Mouse (Mus musculus) C2C12 (cell line): ENCODE data around the gene Sox6. TPM values are rescaled to one million over a fixed set of nuclear protein-coding genes. Genes with fewer than 3 reads are reported as not detected.

Source experiments
- H3K27me3 ChIP-seq: one replicate; pipeline ENCODE4 v1.6.1; 2011; ENCODE audit not compliant: control insufficient read depth, insufficient read depth, insufficient read length
- H3K36me3 ChIP-seq: one replicate; pipeline ENCODE4 v1.6.1; 2011; ENCODE audit not compliant: control insufficient read depth, insufficient read depth
- H3K4me3 ChIP-seq: one replicate; pipeline ENCODE4 v1.5.1; 2011; ENCODE audit warnings: mild to moderate bottlenecking, control low read depth; ENCODE audit not compliant: poor library complexity, insufficient read depth, severe bottlenecking
- H3K79me2 ChIP-seq: one replicate; pipeline ENCODE4 v1.6.1; 2011; ENCODE audit not compliant: control insufficient read depth, insufficient read depth
- H3K79me3 ChIP-seq: one replicate; pipeline ENCODE4 v1.6.1; 2011; ENCODE audit warnings: low read depth, control low read depth
- H3ac ChIP-seq: one replicate; pipeline ENCODE3; 2011; ENCODE audit warnings: low read depth; ENCODE audit not compliant: control insufficient read depth, insufficient read length
- CEBPB ChIP-seq: IDR thresholded peaks from one replicate; pipeline ENCODE4 v1.6.1; 2011; ENCODE audit warnings: low read depth, mild to moderate bottlenecking, control low read depth, moderate library complexity
- CTCF ChIP-seq: IDR thresholded peaks from one replicate; pipeline ENCODE4 v1.5.1; 2011; ENCODE audit not compliant: control insufficient read depth, insufficient read depth, insufficient read length
- FOSL1 ChIP-seq: IDR thresholded peaks from one replicate; pipeline ENCODE4 v1.8.0; 2011; ENCODE audit warnings: mild to moderate bottlenecking, low read length; ENCODE audit not compliant: poor library complexity, insufficient read depth, severe bottlenecking
- MAX ChIP-seq: IDR thresholded peaks from one replicate; pipeline ENCODE4 v1.6.1; 2011; ENCODE audit warnings: mild to moderate bottlenecking, control low read depth
- MYOD1 ChIP-seq: IDR thresholded peaks from one replicate; pipeline ENCODE4 v1.6.1; 2011; ENCODE audit warnings: low read depth; ENCODE audit not compliant: control insufficient read depth, insufficient read length
- MYOG ChIP-seq: IDR thresholded peaks from one replicate; pipeline ENCODE4 v1.6.1; 2011; ENCODE audit not compliant: control insufficient read depth, insufficient read length; ENCODE audit errors: extremely low read depth
- USF1 ChIP-seq: IDR thresholded peaks from one replicate; pipeline ENCODE4 v1.6.1; 2011; ENCODE audit warnings: low read depth, mild to moderate bottlenecking, control low read depth, moderate library complexity
- polyA plus RNA-seq: library from polyadenylated mRNA; unstranded; fragments of >200 nt; fragmentation: generic; extraction: Trizol; gene quantifications from one replicate; pipeline ENCODE4 v1.2.1, GENCODE M21; 2012; ENCODE audit warnings: missing spikeins

The Sox6 gene
- polyA plus RNA-seq, 1 experiment: 0.08 TPM

DNA sequence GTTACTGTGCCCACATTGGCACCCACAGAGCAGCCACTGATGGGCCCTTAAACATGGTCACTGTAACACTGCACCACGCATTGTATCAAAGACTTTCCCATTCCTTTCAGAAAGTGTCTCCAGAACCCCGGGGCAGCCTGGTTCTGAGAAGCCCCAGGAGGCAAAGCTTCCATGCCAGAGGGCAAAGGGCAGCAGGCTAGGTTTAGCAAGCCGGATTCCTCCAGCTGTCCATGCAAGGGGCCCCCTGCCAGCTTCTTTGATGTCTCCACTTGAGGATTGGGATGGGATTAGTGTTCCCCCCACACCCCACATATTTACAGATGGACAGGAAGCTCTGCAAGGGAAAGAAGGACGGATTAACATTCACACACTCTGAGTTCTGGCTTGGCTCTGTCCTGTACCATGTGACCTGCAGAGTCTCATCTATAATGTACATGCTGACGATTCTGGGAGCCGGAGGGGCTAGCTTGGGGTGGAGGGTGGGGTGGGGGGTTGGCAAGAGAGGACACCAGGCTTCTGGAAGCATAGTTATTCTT lies 592.0 kb downstream of the Sox6 start:
- H3K27me3 ChIP-seq: no peaks in the 10 kb centered on the region
- H3K79me2 ChIP-seq: no peaks in the 10 kb centered on the region
- H3K4me3 ChIP-seq: no peak overlapping the region
- H3K36me3 ChIP-seq: no peaks in the 10 kb centered on the region
- TF ChIP-seq MYOD1 (no peak), MYOG (no peak), CEBPB (no peak), CTCF (no peak), MAX (no peak), FOSL1 (no peak), USF1 (no peak)
- no peaks in the 10 kb centered on the region for H3K79me3 ChIP-seq
- no peak overlapping the region for H3ac ChIP-seq

DNA sequence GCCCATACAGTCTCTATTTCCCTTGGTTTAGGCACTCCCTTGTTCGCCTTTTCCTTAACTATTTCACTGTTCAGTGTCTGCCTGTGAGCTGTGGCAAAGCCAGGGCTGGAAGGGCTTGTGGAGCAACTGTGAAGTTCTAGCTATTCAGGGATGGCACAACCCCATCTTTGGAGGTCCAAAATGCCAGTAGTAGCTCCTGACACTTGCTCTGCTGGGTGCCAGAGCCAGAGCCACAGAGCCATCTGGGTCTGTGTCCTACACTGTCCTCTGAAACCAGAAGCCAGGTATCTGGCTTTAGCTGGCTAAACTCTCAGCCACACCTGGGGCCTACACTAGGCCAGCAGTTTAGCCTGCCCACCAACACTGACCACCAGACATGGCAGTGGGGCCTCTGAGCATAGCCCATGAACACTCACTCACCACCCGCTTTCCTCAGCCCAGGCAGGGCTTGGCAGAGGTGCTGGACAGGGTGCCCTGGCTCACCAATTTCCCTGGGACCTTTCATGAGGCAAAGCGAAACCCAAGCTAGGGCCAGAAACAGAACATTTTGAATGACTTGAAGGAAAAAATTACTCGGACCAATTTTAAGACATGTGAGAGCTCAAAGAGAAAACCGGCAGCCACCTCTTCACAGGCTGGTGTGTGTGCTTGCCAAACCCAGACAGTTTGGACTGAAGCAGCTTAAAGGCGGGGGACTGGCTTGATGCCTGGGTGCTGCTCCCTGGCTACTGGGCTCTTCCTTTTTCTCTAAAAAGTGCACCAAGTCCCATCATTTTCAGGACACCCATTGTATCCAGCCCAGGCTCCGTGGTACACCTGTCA lies 612.2 kb downstream of the Sox6 start:
- H3K27me3 ChIP-seq: no peaks in the 10 kb centered on the region
- H3K4me3 ChIP-seq: no peak overlapping the region
- no peaks in the 10 kb centered on the region for H3K79me2 ChIP-seq
- no peaks in the 10 kb centered on the region for H3K36me3 ChIP-seq
- no peak overlapping the region for H3ac ChIP-seq
- H3K79me3 ChIP-seq: no peaks in the 10 kb centered on the region
- TF ChIP-seq CTCF: no peak
- TF ChIP-seq MAX: no peak

DNA sequence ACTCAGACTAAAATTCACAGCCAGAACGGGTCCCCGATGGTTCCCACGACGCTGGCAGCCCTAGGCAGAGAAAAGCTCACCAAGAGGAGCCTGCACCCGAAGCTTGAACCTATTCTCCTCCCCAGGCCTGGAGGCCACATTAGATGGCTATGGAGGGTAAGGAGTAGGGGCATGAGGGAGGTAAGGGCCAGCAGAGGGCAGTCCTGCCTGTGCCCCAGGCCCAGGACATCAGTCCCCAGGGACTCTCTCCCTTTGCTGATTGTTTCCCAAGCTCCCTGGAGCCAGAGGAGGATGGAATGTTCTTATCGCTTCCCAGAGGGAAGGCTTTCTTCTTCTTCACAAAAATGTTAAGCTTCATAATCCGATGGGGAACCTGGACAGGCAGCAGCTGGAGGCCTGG lies 615.8 kb downstream of the Sox6 start:
- Histone ChIP-seq H3ac (no peak overlapping the region), H3K36me3 (no peaks in the 10 kb centered on the region), H3K27me3 (no peaks in the 10 kb centered on the region), H3K4me3 (no peak overlapping the region), H3K79me3 (no peaks in the 10 kb centered on the region), H3K79me2 (no peaks in the 10 kb centered on the region)
- TF ChIP-seq FOSL1 (no peak), MYOG (no peak), CTCF (no peak)

DNA sequence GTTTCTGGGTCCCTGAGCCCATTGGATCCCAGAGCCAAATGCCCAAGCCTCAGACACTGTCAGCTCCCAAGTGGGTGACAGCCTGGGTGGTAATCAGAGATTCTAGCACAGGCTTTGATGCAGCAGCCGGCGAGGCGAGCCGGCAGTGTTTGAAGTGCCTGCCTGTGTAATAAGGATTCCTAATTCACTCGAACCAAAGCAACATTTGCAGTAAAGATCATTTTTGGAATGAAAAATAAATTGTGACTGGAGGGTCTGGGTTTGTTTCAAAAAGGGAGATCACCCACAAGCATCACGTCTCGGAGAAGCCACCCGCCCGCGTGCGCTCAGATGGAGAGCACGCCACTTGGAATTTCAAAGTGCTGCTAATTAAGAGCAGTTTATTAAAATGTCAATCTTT lies 617.6 kb downstream of the Sox6 start:
- Histone ChIP-seq H3K36me3 (no peaks in the 10 kb centered on the region), H3ac (no peak overlapping the region), H3K79me2 (no peaks in the 10 kb centered on the region), H3K27me3 (no peaks in the 10 kb centered on the region), H3K4me3 (no peak overlapping the region), H3K79me3 (no peaks in the 10 kb centered on the region)
- no peak for TF ChIP-seq MYOG
- TF ChIP-seq CTCF: no peak
- TF ChIP-seq CEBPB: no peak
- no peak for TF ChIP-seq MYOD1
- no peak for TF ChIP-seq USF1
- no peak for TF ChIP-seq MAX
- TF ChIP-seq FOSL1: no peak

Other genes starting within 250 kb of the Sox6 start
- 97.2 TPM for gene 1110004F10Rik, start 601 bp upstream of the Sox6 start, polyA plus RNA-seq
- gene Gm4353, start 45.8 kb upstream of the Sox6 start, polyA plus RNA-seq: 18.4 TPM